Mouse (Mus musculus) bone marrow, adult 2 months (tissue): ENCODE data around the gene Cdc73.

Experiments
- CTCF ChIP-seq: fragments of 200-500 bp; IDR thresholded peaks from 2 replicates; pipeline ENCODE4 v1.5.1; 2011; ENCODE audit warnings: low read length, control low read depth; ENCODE audit not compliant: control insufficient read depth, insufficient read depth
- POLR2A ChIP-seq: fragments of 200-500 bp; IDR thresholded peaks from 2 replicates; pipeline ENCODE4 v1.6.1; 2011; ENCODE audit warnings: low read depth, mild to moderate bottlenecking, control low read depth, low read length, borderline replicate concordance; ENCODE audit not compliant: control insufficient read depth

DNA sequence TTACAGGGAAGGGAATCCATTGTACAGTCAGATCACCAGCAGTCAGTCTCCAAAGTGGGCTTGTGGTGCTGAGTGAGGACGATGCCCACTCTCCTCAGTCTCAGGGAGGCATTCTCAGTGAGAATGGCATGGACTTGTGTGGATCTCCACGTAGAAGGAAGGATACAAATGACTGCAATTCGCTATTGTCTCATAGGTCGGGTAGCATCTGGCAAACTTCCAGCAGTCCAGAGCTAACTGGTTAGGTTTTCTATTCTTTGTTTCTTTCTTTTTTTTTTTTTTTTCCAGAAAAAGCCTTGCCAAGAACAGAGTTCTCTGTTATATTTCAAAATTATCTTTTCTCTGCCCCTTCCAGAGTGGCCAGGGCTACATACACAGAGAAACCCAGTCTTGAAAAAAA lies 4.3 kb upstream of the Cdc73 start:
- TF ChIP-seq POLR2A (no peak), CTCF (no peak)
